Mouse (Mus musculus): ENCODE data around the gene Zcchc2. TPM values are rescaled to one million over a fixed set of nuclear protein-coding genes. Genes with fewer than 3 reads are reported as not detected.

Gene Zcchc2
- total and polyA plus RNA-seq, 3 experiments, result 10.3 to 25.0 (median 19.1) TPM

- TF ChIP-seq ZC3H11A (IDR thresholded peaks at IDR 0.05; ENCODE audit: low read depth, low read length) (no peak), TBP (IDR thresholded peaks at IDR 0.05; ENCODE audit: low read depth, low read length) (0 out of 2 replicates have a peak, but pooled peaks have one; percentile 33), NRF1 (IDR thresholded peaks at IDR 0.05; ENCODE audit: insufficient read depth, low read depth, low read length, poor library complexity, severe bottlenecking) (no peak), ETS1 (IDR thresholded peaks at IDR 0.05; ENCODE audit: low read depth, low read length) (peak; percentile 91), TAL1 (IDR thresholded peaks at IDR 0.05; ENCODE audit: low read length) (no peak), ZNF384 (IDR thresholded peaks at IDR 0.05; ENCODE audit: low read depth, low read length) (no peak), MAZ (IDR thresholded peaks at IDR 0.05; ENCODE audit: low read depth, low read length) (peak; percentile 34; the same call in 1 of the 2 replicates), GATA1 (IDR thresholded peaks at IDR 0.05; ENCODE audit: low read depth, low read length) (peak; percentile 81)
Measured at GRCm38 (mm10) chr1:105971490-105972170, 18.6 kb upstream of the Zcchc2 start (continued).

- H3K4me3 ChIP-seq (ENCODE audit: control insufficient read depth in 1 of 2, insufficient read depth in 1 of 2, low read depth in 2 of 2, low read length in 2 of 2), result no peak overlapping the region
- peak; percentile 38 for DNase-seq (ENCODE audit: low read depth, low spot score)
- no peak overlapping the region for H3K27ac ChIP-seq (ENCODE audit: control insufficient read depth, low read depth, low read length)
- no peaks in the 10 kb centered on the region for H3K79me2 ChIP-seq (ENCODE audit: control insufficient read depth, insufficient read depth, low read length, poor library complexity)
- H3K36me3 ChIP-seq (ENCODE audit: control insufficient read depth in 1 of 2, insufficient read depth in 2 of 2, low read length in 2 of 2), result peaks cover 0 to 4% of the 10 kb centered on the region in 2 experiments; a peak in 1 of 4 replicates
- no peaks in the 10 kb centered on the region for H3K27me3 ChIP-seq (ENCODE audit: control insufficient read depth in 1 of 2, insufficient read depth in 2 of 2, low read length in 2 of 2)
- TF ChIP-seq ETS1 (IDR thresholded peaks at IDR 0.05; ENCODE audit: low read depth, low read length) (no peak), ZKSCAN1 (IDR thresholded peaks at IDR 0.05; ENCODE audit: low read depth, low read length) (no peak), MAZ (IDR thresholded peaks at IDR 0.05; ENCODE audit: low read depth, low read length) (no peak), NELFE (IDR thresholded peaks at IDR 0.05; ENCODE audit: low read depth, low read length) (no peak), POLR2A (IDR thresholded peaks at IDR 0.05; ENCODE audit: control insufficient read depth in 1 of 2, insufficient read depth in 1 of 2, low read depth in 1 of 2, low read length in 2 of 2, poor library complexity in 1 of 2) (no peak), NRF1 (IDR thresholded peaks at IDR 0.05; ENCODE audit: insufficient read depth, low read depth, low read length, poor library complexity, severe bottlenecking) (no peak), USF1 (IDR thresholded peaks at IDR 0.05; ENCODE audit: low read depth, low read length) (no peak)
- H3K9ac ChIP-seq (ENCODE audit: control insufficient read depth, low read depth, low read length, poor library complexity, severe bottlenecking), result no peak overlapping the region
- no peaks in the 10 kb centered on the region for H3K9me3 ChIP-seq (replicated peaks; ENCODE audit: insufficient read depth, low read length)
- H3K4me1 ChIP-seq (ENCODE audit: control insufficient read depth in 1 of 2, insufficient read depth in 2 of 2, low read length in 2 of 2), result peaks cover 5 to 9% of the 10 kb centered on the region in 2 experiments; a peak in 2 of 4 replicates
Measured at GRCm38 (mm10) chr1:105974023-105974422, 16.2 kb upstream of the Zcchc2 start.

GRCm38 (mm10) chr1:105977446-105978094, 12.6 kb upstream of the Zcchc2 start:
- Histone ChIP-seq H3K4me3 (ENCODE audit: control insufficient read depth in 1 of 2, insufficient read depth in 1 of 2, low read depth in 2 of 2, low read length in 2 of 2) (no peak overlapping the region), H3K27me3 (ENCODE audit: control insufficient read depth in 1 of 2, insufficient read depth in 2 of 2, low read length in 2 of 2) (no peaks in the 10 kb centered on the region), H3K36me3 (ENCODE audit: control insufficient read depth in 1 of 2, insufficient read depth in 2 of 2, low read length in 2 of 2) (peaks cover 0 to 2% of the 10 kb centered on the region in 2 experiments; a peak in 1 of 4 replicates), H3K4me1 (ENCODE audit: control insufficient read depth in 1 of 2, insufficient read depth in 2 of 2, low read length in 2 of 2) (0 out of 4 replicates have a peak, but pooled peaks cover 0 to 3% of the 10 kb centered on the region in 2 experiments), H3K9me3 (replicated peaks; ENCODE audit: insufficient read depth, low read length) (no peaks in the 10 kb centered on the region), H3K9ac (ENCODE audit: control insufficient read depth, low read depth, low read length, poor library complexity, severe bottlenecking) (no peak overlapping the region), H3K79me2 (ENCODE audit: control insufficient read depth, insufficient read depth, low read length, poor library complexity) (no peaks in the 10 kb centered on the region), H3K27ac (ENCODE audit: control insufficient read depth, low read depth, low read length) (no peak overlapping the region)
- TF ChIP-seq NRF1 (IDR thresholded peaks at IDR 0.05; ENCODE audit: insufficient read depth, low read depth, low read length, poor library complexity, severe bottlenecking) (no peak), NELFE (IDR thresholded peaks at IDR 0.05; ENCODE audit: low read depth, low read length) (no peak), TBP (IDR thresholded peaks at IDR 0.05; ENCODE audit: low read depth, low read length) (no peak), RCOR1 (IDR thresholded peaks at IDR 0.05; ENCODE audit: low read depth, low read length) (no peak), GABPA (IDR thresholded peaks at IDR 0.05; ENCODE audit: low read depth, low read length) (no peak), ETS1 (IDR thresholded peaks at IDR 0.05; ENCODE audit: low read depth, low read length) (no peak), MYC (IDR thresholded peaks at IDR 0.05; ENCODE audit: low read depth, low read length) (no peak), USF1 (IDR thresholded peaks at IDR 0.05; ENCODE audit: low read depth, low read length) (no peak), GATA1 (IDR thresholded peaks at IDR 0.05; ENCODE audit: low read depth, low read length) (no peak), POLR2AphosphoS5 (IDR thresholded peaks at IDR 0.05; ENCODE audit: borderline replicate concordance, low read depth, low read length) (no peak), MAX (IDR thresholded peaks at IDR 0.05; ENCODE audit: low read length) (no peak), POLR2AphosphoS2 (IDR thresholded peaks at IDR 0.05; ENCODE audit: low read length) (no peak), MAZ (IDR thresholded peaks at IDR 0.05; ENCODE audit: low read depth, low read length) (no peak), CHD2 (IDR thresholded peaks at IDR 0.05; ENCODE audit: low read length) (no peak), ZC3H11A (IDR thresholded peaks at IDR 0.05; ENCODE audit: low read depth, low read length) (no peak)
- DNase-seq (ENCODE audit: low read depth, low spot score), result no peak

All from MEL (cell line).